Mouse (Mus musculus): ENCODE data around the gene Rasgef1c.

DNA sequence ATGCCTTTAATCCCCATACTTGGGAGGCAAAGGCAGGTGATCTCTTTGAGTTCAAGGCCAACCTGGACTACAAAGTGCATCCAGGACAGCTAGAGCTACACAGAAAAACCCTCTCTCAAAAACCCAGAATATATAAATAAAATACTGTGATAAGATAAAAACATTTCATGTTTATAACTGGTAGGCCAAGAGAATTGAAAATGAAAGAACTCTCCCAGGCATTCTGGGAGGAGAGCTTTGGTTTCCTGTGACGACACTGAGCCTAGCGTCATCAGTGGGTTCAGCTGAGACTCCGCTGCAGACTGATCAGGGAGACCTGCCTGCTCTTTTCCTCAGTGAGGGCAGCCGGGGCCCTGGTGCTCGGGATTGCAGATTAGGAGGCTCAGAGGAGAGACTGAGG, 46.5 kb upstream of the Rasgef1c start:
- TF ChIP-seq POLR2A (IDR thresholded peaks at IDR 0.05; ENCODE audit: extremely low read depth, insufficient read depth, low read length) (no peak), CTCF (IDR thresholded peaks at IDR 0.05; ENCODE audit: low read depth, low read length) (no peak)

Measured in liver, adult 2 months (tissue).